Mouse (Mus musculus) intestine, embryonic 15.5 days (tissue): ENCODE measurements around the gene Ripor3. TPM values are rescaled to one million over a fixed set of nuclear protein-coding genes. Genes with fewer than 3 reads are reported as not detected.

Experiments
- ATAC-seq: fragments of 200-750 bp; cut with Nextera tagmentation; 2 replicates; pipeline ENCODE4 v1.8.0; 2017; ENCODE audit warnings: moderate TSS enrichment, moderate library complexity
- H3K27ac ChIP-seq: fragments of 300-500 bp; sonication (generic); 2 replicates; pipeline ENCODE4 v1.5.1; 2015; ENCODE audit warnings: mild to moderate bottlenecking, inconsistent platforms
- H3K27me3 ChIP-seq: fragments of 300-500 bp; sonication (generic); replicated peaks from 2 replicates; pipeline ENCODE4 v1.6.1; 2015; ENCODE audit warnings: inconsistent platforms
- H3K36me3 ChIP-seq: fragments of 300-500 bp; sonication (generic); 2 replicates; pipeline ENCODE4 v1.6.1; 2015; ENCODE audit warnings: inconsistent platforms
- H3K4me1 ChIP-seq: fragments of 300-500 bp; sonication (generic); replicated peaks from 2 replicates; pipeline ENCODE4 v1.6.1; 2015; ENCODE audit warnings: inconsistent platforms
- H3K4me2 ChIP-seq: fragments of 300-500 bp; sonication (generic); replicated peaks from 2 replicates; pipeline ENCODE4 v1.6.1; 2015; ENCODE audit warnings: mild to moderate bottlenecking, inconsistent platforms
- H3K4me3 ChIP-seq: fragments of 300-500 bp; sonication (generic); replicated peaks from 2 replicates; pipeline ENCODE4 v1.5.1; 2015; ENCODE audit warnings: inconsistent platforms
- H3K9ac ChIP-seq: fragments of 300-500 bp; sonication (generic); 2 replicates; pipeline ENCODE4 v1.6.1; 2015; ENCODE audit warnings: inconsistent platforms
- H3K9me3 ChIP-seq: fragments of 300-500 bp; sonication (generic); 2 replicates; pipeline ENCODE4 v1.6.1; 2016; ENCODE audit warnings: inconsistent platforms
- WGBS: fragments of 180-500 bp; shearing (Covaris S2); methylation state at CpG from one replicate; pipeline ENCODE4 v1.1.7; 2015; 5-methylcytosine and 5-hydroxymethylcytosine counted together
- polyA plus RNA-seq: library from polyadenylated mRNA; unstranded; fragments of >200 nt; fragmentation: Nextera tagmentation; extraction: Ambion mirVana; gene quantifications from 2 replicates; pipeline ENCODE4 v1.2.1, GENCODE M21; 2015

The Ripor3 gene
- polyA plus RNA-seq, 1 experiment from 2014 or later: 3.7 TPM

- WGBS: 65% methylated on average over 3 of the region's 3 CpGs
- Histone ChIP-seq H3K4me1 (peaks cover 9% of the 10 kb centered on the region; the same call in 1 of the 2 replicates), H3K9me3 (no peaks in the 10 kb centered on the region), H3K27me3 (no peaks in the 10 kb centered on the region), H3K27ac (no peak overlapping the region), H3K4me2 (no peak overlapping the region), H3K36me3 (no peaks in the 10 kb centered on the region), H3K4me3 (no peak overlapping the region), H3K9ac (no peak overlapping the region)
- ATAC-seq: no peak
These were observed 11.2 kb downstream of the Ripor3 start for GRCm38 (mm10) chr2:167999145-167999743.

GRCm38 (mm10) chr2:167997562-167997961, 12.9 kb downstream of the Ripor3 start:
- no peaks in the 10 kb centered on the region for H3K36me3 ChIP-seq
- WGBS: 55% methylated on average over 3 of the region's 3 CpGs

GRCm38 (mm10) chr2:167996672-167997215, 13.7 kb downstream of the Ripor3 start:
- H3K27me3 ChIP-seq: no peaks in the 10 kb centered on the region
- peaks cover 4% of the 10 kb centered on the region; the same call in 1 of the 2 replicates for H3K4me1 ChIP-seq
- no peaks in the 10 kb centered on the region for H3K9me3 ChIP-seq
- 61% methylated on average over 8 of the region's 8 CpGs for WGBS
- H3K27ac ChIP-seq: no peak overlapping the region
- H3K9ac ChIP-seq: no peak overlapping the region
- H3K36me3 ChIP-seq: no peaks in the 10 kb centered on the region
- no peak overlapping the region for H3K4me2 ChIP-seq
- no peak overlapping the region for H3K4me3 ChIP-seq
- ATAC-seq: no peak

More at GRCm38 (mm10) chr2:167997562-167997961, 12.9 kb downstream of the Ripor3 start:
- Histone ChIP-seq H3K27me3 (no peaks in the 10 kb centered on the region), H3K4me1 (peaks cover 4% of the 10 kb centered on the region; the same call in 1 of the 2 replicates), H3K4me3 (no peak overlapping the region), H3K27ac (no peak overlapping the region), H3K9ac (no peak overlapping the region), H3K9me3 (no peaks in the 10 kb centered on the region), H3K4me2 (no peak overlapping the region)
- ATAC-seq: peak; percentile 44; the same call in 1 of the 2 replicates

- Histone ChIP-seq H3K4me2 (no peak overlapping the region), H3K36me3 (no peaks in the 10 kb centered on the region), H3K4me1 (peaks cover 4% of the 10 kb centered on the region; the same call in 1 of the 2 replicates), H3K27ac (no peak overlapping the region), H3K27me3 (no peaks in the 10 kb centered on the region), H3K9me3 (no peaks in the 10 kb centered on the region), H3K9ac (no peak overlapping the region), H3K4me3 (no peak overlapping the region)
- 60% methylated on average over 19 of the region's 19 CpGs for WGBS
- ATAC-seq: no peak
These were observed 14.4 kb downstream of the Ripor3 start for GRCm38 (mm10) chr2:167995870-167996635.

- 0 out of 2 replicates have a peak, but pooled peaks have one; percentile 34 for ATAC-seq
- 54% methylated on average over 13 of the region's 13 CpGs for WGBS
- H3K27ac ChIP-seq: no peak overlapping the region
- peaks cover 23% of the 10 kb centered on the region for H3K4me1 ChIP-seq
- H3K9ac ChIP-seq: no peak overlapping the region
- H3K4me3 ChIP-seq: no peak overlapping the region
- H3K36me3 ChIP-seq: no peaks in the 10 kb centered on the region
- no peaks in the 10 kb centered on the region for H3K9me3 ChIP-seq
- no peak overlapping the region for H3K4me2 ChIP-seq
- H3K27me3 ChIP-seq: no peaks in the 10 kb centered on the region
These were observed 17.2 kb downstream of the Ripor3 start for GRCm38 (mm10) chr2:167993260-167993659.

- no peaks in the 10 kb centered on the region for H3K36me3 ChIP-seq
- H3K27ac ChIP-seq: peak overlapping the region; percentile 15; the same call in 1 of the 2 replicates
- no peaks in the 10 kb centered on the region for H3K27me3 ChIP-seq
- no peaks in the 10 kb centered on the region for H3K9me3 ChIP-seq
- peak overlapping the region; percentile 26 for H3K4me2 ChIP-seq
- ATAC-seq: peak; percentile 24
- H3K9ac ChIP-seq: no peak overlapping the region; the same call in 1 of the 2 replicates
- peaks cover 37% of the 10 kb centered on the region for H3K4me1 ChIP-seq
- WGBS: 43% methylated on average over 14 of the region's 14 CpGs
- H3K4me3 ChIP-seq: no peak overlapping the region
These were observed 21.1 kb downstream of the Ripor3 start for GRCm38 (mm10) chr2:167989310-167989709.

- Histone ChIP-seq H3K27ac (peak overlapping the region; percentile 60; the same call in 1 of the 2 replicates), H3K9me3 (no peaks in the 10 kb centered on the region), H3K27me3 (no peaks in the 10 kb centered on the region), H3K9ac (no peak overlapping the region), H3K4me2 (no peak overlapping the region; the same call in 1 of the 2 replicates), H3K36me3 (no peaks in the 10 kb centered on the region), H3K4me3 (no peak overlapping the region), H3K4me1 (peaks cover 39% of the 10 kb centered on the region)
- ATAC-seq: peak; percentile 68
- 42% methylated on average over 12 of the region's 12 CpGs for WGBS
These were observed 22.8 kb downstream of the Ripor3 start for GRCm38 (mm10) chr2:167987640-167988039.

- peak; percentile 50 for ATAC-seq
These were observed 23.7 kb downstream of the Ripor3 start for GRCm38 (mm10) chr2:167986762-167987161.

GRCm38 (mm10) chr2:167984946-167985345, 25.5 kb downstream of the Ripor3 start:
- Histone ChIP-seq H3K4me2 (no peak overlapping the region), H3K36me3 (no peaks in the 10 kb centered on the region)
- ATAC-seq: no peak

More at GRCm38 (mm10) chr2:167986762-167987161, 23.7 kb downstream of the Ripor3 start:
- H3K4me2 ChIP-seq: peak overlapping the region; percentile 30
- H3K27ac ChIP-seq: peak overlapping the region; percentile 60; the same call in 1 of the 2 replicates
- H3K9me3 ChIP-seq: no peaks in the 10 kb centered on the region
- no peaks in the 10 kb centered on the region for H3K36me3 ChIP-seq
- no peak overlapping the region for H3K9ac ChIP-seq
- peaks cover 39% of the 10 kb centered on the region for H3K4me1 ChIP-seq
- no peaks in the 10 kb centered on the region for H3K27me3 ChIP-seq
- 13% methylated on average over 7 of the region's 7 CpGs for WGBS
- no peak overlapping the region for H3K4me3 ChIP-seq

GRCm38 (mm10) chr2:167984371-167984770, 26.0 kb downstream of the Ripor3 start:
- Histone ChIP-seq H3K9me3 (no peaks in the 10 kb centered on the region), H3K9ac (no peak overlapping the region), H3K27me3 (no peaks in the 10 kb centered on the region), H3K27ac (no peak overlapping the region), H3K4me2 (no peak overlapping the region), H3K36me3 (0 out of 2 replicates have a peak, but pooled peaks cover 3% of the 10 kb centered on the region), H3K4me3 (no peak overlapping the region), H3K4me1 (peaks cover 31% of the 10 kb centered on the region)
- 75% methylated on average over 5 of the region's 5 CpGs for WGBS
- ATAC-seq: no peak

More at GRCm38 (mm10) chr2:167984946-167985345, 25.5 kb downstream of the Ripor3 start:
- Histone ChIP-seq H3K27me3 (no peaks in the 10 kb centered on the region), H3K9me3 (no peaks in the 10 kb centered on the region), H3K4me1 (peaks cover 36% of the 10 kb centered on the region), H3K9ac (no peak overlapping the region), H3K27ac (no peak overlapping the region), H3K4me3 (no peak overlapping the region)
- WGBS: 34% methylated on average over 3 of the region's 3 CpGs

- H3K9me3 ChIP-seq: no peaks in the 10 kb centered on the region
- H3K27ac ChIP-seq: no peak overlapping the region
- no peak overlapping the region for H3K9ac ChIP-seq
- H3K27me3 ChIP-seq: no peaks in the 10 kb centered on the region
- H3K36me3 ChIP-seq: peaks cover 8% of the 10 kb centered on the region; the same call in 1 of the 2 replicates
- ATAC-seq: no peak
- no peak overlapping the region for H3K4me2 ChIP-seq
- H3K4me3 ChIP-seq: no peak overlapping the region
- peaks cover 14% of the 10 kb centered on the region for H3K4me1 ChIP-seq
- WGBS: 58% methylated on average over 9 of the region's 9 CpGs
These were observed 27.8 kb downstream of the Ripor3 start for GRCm38 (mm10) chr2:167982646-167983045.

- Histone ChIP-seq H3K27me3 (no peaks in the 10 kb centered on the region), H3K4me3 (no peak overlapping the region), H3K36me3 (peaks cover 21% of the 10 kb centered on the region; the same call in 1 of the 2 replicates), H3K4me2 (no peak overlapping the region), H3K9me3 (no peaks in the 10 kb centered on the region), H3K9ac (no peak overlapping the region), H3K27ac (no peak overlapping the region), H3K4me1 (0 out of 2 replicates have a peak, but pooled peaks cover 2% of the 10 kb centered on the region)
- WGBS: 86% methylated on average over 10 of the region's 10 CpGs
- ATAC-seq: no peak
These were observed 30.0 kb downstream of the Ripor3 start for GRCm38 (mm10) chr2:167980391-167980790.
